ENCODE assay signal across 10 mouse cellular contexts in genomic region chr16:78316849-78317248, GRCm38 (mm10). TPM values are rescaled to one million over a fixed set of nuclear protein-coding genes. Genes with fewer than 3 reads are reported as not detected.
A peak's percentile ranks its signal among the peaks of the same experiment; 100 is the strongest.
DNase-seq lines count a peak whose midpoint lies in the region; ATAC-seq and TF ChIP-seq lines count a peak whose summit lies in the region.
"Had no signal": no experiment of that assay in that cellular context is flagged by ENCODE, and none has a peak within 500 bp of the region (broad histone marks: within the 10 kb centered on the region; RNA-seq: fewer than 3 reads in every experiment).

No protein-coding gene starts in this region.

- H3K36me3 ChIP-seq in embryonic facial prominence, embryonic 10.5 days (replicated peaks), result peaks cover 5% of the 10 kb centered on the region; the same call in 1 of the 2 replicates
- no peaks in the 10 kb centered on the region for H3K36me3 ChIP-seq in liver, postnatal 0 days (replicated peaks; ENCODE audit: insufficient read depth, low read length)
- H3K36me3 ChIP-seq: G1E; hindbrain, embryonic 15.5 days had no signal

- no peak overlapping the region for H3K27ac ChIP-seq in embryonic facial prominence, embryonic 10.5 days (replicated peaks)
- no peak overlapping the region for H3K27ac ChIP-seq in liver, postnatal 0 days (ENCODE audit: low read depth)
- H3K27ac ChIP-seq: hindbrain, embryonic 15.5 days had no signal

- H3K9me3 ChIP-seq in embryonic facial prominence, embryonic 10.5 days, result no peaks in the 10 kb centered on the region
- no peaks in the 10 kb centered on the region for H3K9me3 ChIP-seq in liver, postnatal 0 days (ENCODE audit: low read length)
- H3K9me3 ChIP-seq: hindbrain, embryonic 15.5 days had no signal

- H3K4me2 ChIP-seq in liver, postnatal 0 days (ENCODE audit: low read depth, low read length), result no peak overlapping the region
- H3K4me2 ChIP-seq: hindbrain, embryonic 15.5 days had no signal

- peak; percentile 34 for DNase-seq in embryo, embryonic 10 days (ENCODE audit: low spot score)
- DNase-seq in embryo, embryonic 9.5 days (ENCODE audit: extremely low spot score), result no peak
- DNase-seq in urinary bladder, postnatal 14 days (ENCODE audit: low spot score), result peak; percentile 56
- DNase-seq in urinary bladder, postnatal 10 days (ENCODE audit: low spot score), result no peak
- peak; percentile 27 for DNase-seq in embryonic facial prominence, embryonic 10.5 days (ENCODE audit: low spot score)
- DNase-seq in heart, postnatal 4 days, result peak; percentile 78
- peak; percentile 52 for DNase-seq in liver, postnatal 0 days
- DNase-seq in right cerebral cortex, adult 2 months (ENCODE audit: low spot score in 2 of 2), result peak; percentile 65 to 71

- no peaks in the 10 kb centered on the region for H3K27me3 ChIP-seq in embryonic facial prominence, embryonic 10.5 days (replicated peaks; ENCODE audit: low read depth, poor library complexity, severe bottlenecking)
- H3K27me3 ChIP-seq in liver, postnatal 0 days (ENCODE audit: insufficient read depth, low read length), result no peaks in the 10 kb centered on the region
- H3K27me3 ChIP-seq: hindbrain, embryonic 15.5 days had no signal

- no peak overlapping the region for H3K9ac ChIP-seq in liver, postnatal 0 days (replicated peaks)
- H3K9ac ChIP-seq: hindbrain, embryonic 15.5 days had no signal

- WGBS in embryonic facial prominence, embryonic 10.5 days, result 88% methylated on average over 9 of the region's 9 CpGs
- WGBS in liver, postnatal 0 days (ENCODE audit: insufficient replicate concordance), result 79% methylated on average over 9 of the region's 9 CpGs

- peak; percentile 73 for TF ChIP-seq CTCF in liver, postnatal 0 days (IDR thresholded peaks at IDR 0.05; ENCODE audit: low read depth)

- peak; percentile 33; the same call in 1 of the 2 replicates for ATAC-seq in liver, postnatal 0 days

- no peak overlapping the region for H3K4me3 ChIP-seq in embryonic facial prominence, embryonic 10.5 days
- H3K4me3 ChIP-seq in liver, postnatal 0 days (ENCODE audit: low read depth, low read length), result no peak overlapping the region
- H3K4me3 ChIP-seq: hindbrain, embryonic 15.5 days had no signal

- peaks cover 42% of the 10 kb centered on the region for H3K4me1 ChIP-seq in embryonic facial prominence, embryonic 10.5 days
- peaks cover 9% of the 10 kb centered on the region for H3K4me1 ChIP-seq in liver, postnatal 0 days (ENCODE audit: insufficient read depth)

- TF ChIP-seq EP300 in liver, postnatal 0 days (IDR thresholded peaks at IDR 0.05; ENCODE audit: low read depth), result no peak

RNA-seq across cellular contexts. Expression of gene Cxadr, which starts 15.6 kb away (rescaled TPM):
- polyA plus RNA-seq in embryonic facial prominence, embryonic 10.5 days (2016; fragmentation: Nextera tagmentation; extraction: Ambion mirVana), result 30.4 and 33.7 TPM in 2 replicates
- 10 to 100 TPM; 43.7 to 47.3 TPM for total RNA-seq in heart, postnatal 4 days (2021)
- polyA plus RNA-seq in liver, postnatal 0 days (2015; fragmentation: Nextera tagmentation; extraction: Ambion mirVana), result 24.7 and 27.1 TPM in 2 replicates
- polyA plus RNA-seq: G1E had no signal

Comparison
In these comparisons a context has a peak if more than half of its experiments do, and no peak if none do; other contexts are left out.
1. DNase-seq: peak in embryo, embryonic 10 days (single experiment), urinary bladder, postnatal 14 days (single experiment), embryonic facial prominence, embryonic 10.5 days (single experiment), heart, postnatal 4 days (single experiment), liver, postnatal 0 days (single experiment) and right cerebral cortex, adult 2 months (2 of 2); none in embryo, embryonic 9.5 days (single experiment) and urinary bladder, postnatal 10 days (single experiment).